Mouse (Mus musculus) ES-E14 (cell line): Measurements from ENCODE around the gene Slc41a2.

Experiments used
- CHD2 ChIP-seq: IDR thresholded peaks from 2 replicates; pipeline ENCODE4 v1.6.1; 2014; ENCODE audit warnings: mild to moderate bottlenecking, low read depth, low read length, inconsistent platforms
- HCFC1 ChIP-seq: IDR thresholded peaks from 2 replicates; pipeline ENCODE4 v1.6.1; 2012; ENCODE audit warnings: low read length, inconsistent platforms, borderline replicate concordance; ENCODE audit not compliant: insufficient read depth
- MAFK ChIP-seq: IDR thresholded peaks from 2 replicates; pipeline ENCODE4 v1.6.1; 2014; ENCODE audit warnings: mild to moderate bottlenecking, low read depth, low read length, inconsistent platforms; ENCODE audit not compliant: insufficient read depth
- ZC3H11A ChIP-seq: IDR thresholded peaks from 2 replicates; pipeline ENCODE4 v1.6.1; 2012; ENCODE audit warnings: low read depth, mild to moderate bottlenecking, inconsistent platforms, low read length, borderline replicate concordance

DNA sequence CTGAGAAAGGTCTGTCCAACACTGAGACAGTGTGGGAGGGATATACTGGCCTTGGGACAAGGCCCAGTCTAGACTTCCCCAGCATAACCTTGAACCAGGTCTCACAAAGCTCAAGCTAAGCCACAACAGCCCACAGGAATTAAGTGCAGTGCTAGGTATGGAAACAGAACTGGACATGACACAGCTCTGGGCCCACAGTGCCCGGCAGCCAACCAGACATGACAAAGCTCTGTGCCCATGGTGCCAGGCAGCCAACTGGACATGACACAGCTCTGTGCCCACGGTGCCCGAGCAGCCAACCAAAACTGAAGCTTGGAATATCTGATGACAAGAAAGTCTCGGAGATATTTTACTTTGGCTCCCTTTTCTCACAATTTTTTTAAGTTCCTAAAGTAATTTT is 52.8 kb downstream of the Slc41a2 start:
- TF ChIP-seq CHD2 (no peak), MAFK (no peak), ZC3H11A (no peak), HCFC1 (no peak)
